Mouse (Mus musculus): ENCODE measurements at regions not wholly inside any gene's neighbourhood (a gene's known extent, or its start where the extent isn't known, plus 50 kb on each side); places are given as distances from the start of the nearest gene placed in this dataset.

DNA sequence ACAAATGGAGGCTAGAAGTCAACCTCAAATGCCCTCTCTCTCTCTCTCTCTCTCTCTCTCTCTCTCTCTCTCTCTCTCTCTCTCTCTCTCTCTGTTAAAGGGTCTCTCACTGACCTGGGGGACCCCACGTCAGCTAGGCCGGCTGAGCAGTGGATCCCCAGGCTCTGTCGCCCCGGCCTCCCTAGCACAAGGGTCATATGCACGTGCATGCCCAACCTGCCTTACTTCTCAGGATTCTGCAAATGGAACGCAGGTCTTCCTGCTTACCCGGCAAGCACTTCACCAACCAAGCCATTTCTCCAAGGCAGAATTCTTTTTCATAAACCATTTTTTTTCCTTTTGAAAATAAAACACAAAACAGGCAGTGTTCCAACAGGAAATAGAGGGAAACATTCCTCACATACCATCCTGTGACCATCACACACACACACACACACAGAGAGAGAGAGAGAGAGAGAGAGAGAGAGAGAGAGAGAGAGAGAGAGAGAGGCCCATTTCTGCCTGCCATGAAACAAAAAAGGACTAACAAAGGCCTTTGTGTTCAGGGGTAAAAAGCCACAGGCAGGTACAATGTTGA, 150.4 kb upstream of the Noct start:
- peaks cover 0 to 1% of the 10 kb centered on the region in 2 experiments; a peak in 2 of 4 replicates for H3K27me3 ChIP-seq (ENCODE audit: control insufficient read depth in 1 of 2, insufficient read depth in 2 of 2, low read length in 2 of 2)
- TF ChIP-seq RCOR1 (IDR thresholded peaks at IDR 0.05; ENCODE audit: low read depth, low read length) (no peak), USF2 (IDR thresholded peaks at IDR 0.05; ENCODE audit: borderline replicate concordance in 1 of 2, insufficient read depth in 1 of 2, low read depth in 1 of 2, low read length in 2 of 2) (no peak), POLR2AphosphoS2 (IDR thresholded peaks at IDR 0.05; ENCODE audit: low read length) (no peak), JUND (IDR thresholded peaks at IDR 0.05; ENCODE audit: low read depth, low read length) (no peak), NELFE (IDR thresholded peaks at IDR 0.05; ENCODE audit: low read depth, low read length) (no peak), USF1 (IDR thresholded peaks at IDR 0.05; ENCODE audit: low read depth, low read length) (no peak), POLR2AphosphoS5 (IDR thresholded peaks at IDR 0.05; ENCODE audit: borderline replicate concordance, low read depth, low read length) (no peak), EP300 (IDR thresholded peaks at IDR 0.05; ENCODE audit: low read depth in 1 of 2, low read length in 2 of 2) (no peak), MXI1 (IDR thresholded peaks at IDR 0.05; ENCODE audit: low read depth, low read length) (no peak), MAZ (IDR thresholded peaks at IDR 0.05; ENCODE audit: low read depth, low read length) (no peak), MAX (IDR thresholded peaks at IDR 0.05; ENCODE audit: low read length) (no peak), ETS1 (IDR thresholded peaks at IDR 0.05; ENCODE audit: low read depth, low read length) (no peak), TCF12 (IDR thresholded peaks at IDR 0.05; ENCODE audit: low read depth, low read length) (no peak), ZKSCAN1 (IDR thresholded peaks at IDR 0.05; ENCODE audit: low read depth, low read length) (no peak), SMC3 (IDR thresholded peaks at IDR 0.05; ENCODE audit: low read depth, low read length) (no peak), KAT2A (conservative IDR thresholded peaks at IDR 0.05; ENCODE audit: low read depth, low read length) (no peak), ZC3H11A (IDR thresholded peaks at IDR 0.05; ENCODE audit: low read depth, low read length) (no peak), MAFK (IDR thresholded peaks at IDR 0.05; ENCODE audit: borderline replicate concordance, low read depth, low read length) (no peak), GABPA (IDR thresholded peaks at IDR 0.05; ENCODE audit: low read depth, low read length) (no peak), ZMIZ1 (IDR thresholded peaks at IDR 0.05; ENCODE audit: low read depth, low read length) (no peak)
- no peaks in the 10 kb centered on the region for H3K9me3 ChIP-seq (replicated peaks; ENCODE audit: insufficient read depth, low read length)
- no peak overlapping the region for H3K27ac ChIP-seq (ENCODE audit: control insufficient read depth, low read depth, low read length)
- no peaks in the 10 kb centered on the region for H3K4me1 ChIP-seq (ENCODE audit: control insufficient read depth in 1 of 2, insufficient read depth in 2 of 2, low read length in 2 of 2)
- H3K36me3 ChIP-seq (ENCODE audit: control insufficient read depth in 1 of 2, insufficient read depth in 2 of 2, low read length in 2 of 2), result no peaks in the 10 kb centered on the region
- no peak overlapping the region for H3K4me3 ChIP-seq (ENCODE audit: control insufficient read depth in 1 of 2, insufficient read depth in 1 of 2, low read depth in 2 of 2, low read length in 2 of 2)
- H3K9ac ChIP-seq (ENCODE audit: control insufficient read depth, low read depth, low read length, poor library complexity, severe bottlenecking), result no peak overlapping the region
- no peak for DNase-seq (ENCODE audit: low read depth, low spot score)
- no peaks in the 10 kb centered on the region for H3K79me2 ChIP-seq (ENCODE audit: control insufficient read depth, insufficient read depth, low read length, poor library complexity)

Measured in MEL (cell line).